Mouse (Mus musculus): ENCODE data around the gene Gmip. TPM values are rescaled to one million over a fixed set of nuclear protein-coding genes. Genes with fewer than 3 reads are reported as not detected.

The Gmip gene
- total RNA-seq, 2 experiments from 2014 or later = 27.0 to 41.3 TPM

GRCm38 (mm10) chr8:69802216-69802615, 6.3 kb upstream of the Gmip start:
- peak in 1 of 2 experiments; percentile 2 for DNase-seq (ENCODE audit: low spot score in 2 of 2)

GRCm38 (mm10) chr8:69803366-69803765, 5.1 kb upstream of the Gmip start:
- DNase-seq (ENCODE audit: low spot score in 2 of 2) = peak; percentile 2 to 10

- DNase-seq (ENCODE audit: low spot score in 2 of 2) = peak; percentile 1 to 5
Measured at GRCm38 (mm10) chr8:69804537-69804936, 3.9 kb upstream of the Gmip start.

- DNase-seq (ENCODE audit: low spot score in 2 of 2) = no peak
Measured at GRCm38 (mm10) chr8:69805086-69805485, 3.4 kb upstream of the Gmip start.

- DNase-seq (ENCODE audit: low spot score in 2 of 2) = peak in 1 of 2 experiments; percentile 15
Measured at GRCm38 (mm10) chr8:69805491-69805890, 3.0 kb upstream of the Gmip start.

GRCm38 (mm10) chr8:69807236-69807635, 1.2 kb upstream of the Gmip start:
- DNase-seq (ENCODE audit: low spot score in 2 of 2) = peak in 1 of 2 experiments; percentile 19

GRCm38 (mm10) chr8:69808864-69809403, 455 bp downstream of the Gmip start:
- DNase-seq (ENCODE audit: low spot score in 2 of 2) = peak; percentile 34 to 48

- DNase-seq (ENCODE audit: low spot score in 2 of 2) = no peak
Measured at GRCm38 (mm10) chr8:69809820-69810219, 1.3 kb downstream of the Gmip start.

GRCm38 (mm10) chr8:69814881-69815280, 6.4 kb downstream of the Gmip start:
- no peak for DNase-seq (ENCODE audit: low spot score in 2 of 2)

GRCm38 (mm10) chr8:69815396-69815795, 6.9 kb downstream of the Gmip start:
- DNase-seq (ENCODE audit: low spot score in 2 of 2) = no peak

GRCm38 (mm10) chr8:69820466-69820865, 12.0 kb downstream of the Gmip start:
- DNase-seq (ENCODE audit: low spot score in 2 of 2) = no peak

- peak in 1 of 2 experiments; percentile 44 for DNase-seq (ENCODE audit: low spot score in 2 of 2)
Measured at GRCm38 (mm10) chr8:69821971-69822385, 13.5 kb downstream of the Gmip start.

- DNase-seq (ENCODE audit: low spot score in 2 of 2) = peak; percentile 37 to 54
Measured at GRCm38 (mm10) chr8:69822386-69823191, 14.1 kb downstream of the Gmip start, which contains the start of gene Lpar2. Lpar2 (plus strand) TSS chr8:69822429.

GRCm38 (mm10) chr8:69826371-69826770, 17.9 kb downstream of the Gmip start:
- DNase-seq (ENCODE audit: low spot score in 2 of 2) = no peak

- peak; percentile 87 to 89 for DNase-seq (ENCODE audit: low spot score in 2 of 2)
Measured at GRCm38 (mm10) chr8:69832298-69832853, 23.9 kb downstream of the Gmip start, which contains the start of gene Pbx4. Pbx4 (plus strand) TSS chr8:69832491.

- DNase-seq (ENCODE audit: low spot score in 2 of 2) = no peak
Measured at GRCm38 (mm10) chr8:69837057-69837682, 28.7 kb downstream of the Gmip start.

GRCm38 (mm10) chr8:69847167-69848065, 38.9 kb downstream of the Gmip start:
- DNase-seq (ENCODE audit: low spot score in 2 of 2) = no peak

GRCm38 (mm10) chr8:69848951-69849350, 40.5 kb downstream of the Gmip start:
- no peak for DNase-seq (ENCODE audit: low spot score in 2 of 2)

- no peak for DNase-seq (ENCODE audit: low spot score in 2 of 2)
Measured at GRCm38 (mm10) chr8:69849899-69850298, 41.4 kb downstream of the Gmip start.

- DNase-seq (ENCODE audit: low spot score in 2 of 2) = no peak
Measured at GRCm38 (mm10) chr8:69850926-69851506, 42.5 kb downstream of the Gmip start.
